Mouse (Mus musculus) ZHBTc4 (cell line): ENCODE results near the gene Clstn1.

Experiments
- DNase-seq: peaks from one replicate; pipeline ENCODE4 v3.0.0-alpha.2; 2011; ENCODE audit warnings: low read depth, low spot score

The Clstn1 gene

GRCm38 (mm10) chr4:149634966-149635365, 48.7 kb downstream of the Clstn1 start:
- DNase-seq, result no peak

- no peak for DNase-seq
These were observed 49.7 kb downstream of the Clstn1 start for GRCm38 (mm10) chr4:149635915-149636415.

- no peak for DNase-seq
These were observed 51.7 kb downstream of the Clstn1 start for GRCm38 (mm10) chr4:149637942-149638341.

- DNase-seq, result no peak
These were observed 54.6 kb downstream of the Clstn1 start for GRCm38 (mm10) chr4:149640831-149641230.

- no peak for DNase-seq
These were observed 55.1 kb downstream of the Clstn1 start for GRCm38 (mm10) chr4:149641400-149641799.

- no peak for DNase-seq
These were observed 55.7 kb downstream of the Clstn1 start for GRCm38 (mm10) chr4:149641956-149642355.

GRCm38 (mm10) chr4:149645761-149646160, 59.5 kb downstream of the Clstn1 start:
- DNase-seq, result peak; percentile 33

DNA sequence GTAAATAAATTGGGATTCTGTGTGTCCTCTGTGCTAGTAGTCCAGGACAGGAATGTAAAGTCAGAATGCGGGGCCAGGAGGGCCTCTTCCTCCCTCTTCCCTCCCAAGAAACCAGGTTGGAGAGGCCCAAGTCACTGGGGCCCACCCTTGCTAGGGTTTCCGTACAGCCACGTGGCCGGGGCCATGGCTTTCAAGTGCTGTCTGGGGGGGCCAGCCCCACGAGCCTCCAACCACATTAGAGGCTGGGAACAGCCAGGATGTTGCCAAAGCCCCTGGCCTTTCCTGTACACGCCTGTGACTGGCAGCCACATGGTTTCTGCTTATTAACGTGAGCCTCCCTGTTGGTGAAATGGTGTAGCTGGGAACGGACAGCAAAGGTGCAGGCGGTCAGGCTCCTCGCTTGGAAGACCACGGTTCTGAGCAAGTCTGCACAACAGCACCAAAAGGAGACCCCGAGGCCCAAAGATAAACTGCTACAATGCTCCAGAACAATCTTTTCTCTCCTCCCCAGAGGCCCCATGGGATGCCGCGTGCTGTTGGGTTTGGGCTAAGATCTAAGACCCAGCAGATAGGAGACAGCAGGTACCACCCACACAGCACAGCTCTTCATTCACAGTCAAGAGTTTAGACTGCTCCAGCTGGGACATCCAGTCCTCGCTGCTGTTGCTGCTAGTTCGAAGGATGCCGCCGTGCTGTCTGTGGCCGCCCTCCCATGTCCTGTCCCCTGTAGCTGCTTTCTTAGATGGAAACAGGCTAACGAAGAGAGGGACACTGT, 62.0 kb downstream of the Clstn1 start:
- no peak for DNase-seq

- peak; percentile 86 for DNase-seq
These were observed 64.4 kb downstream of the Clstn1 start for GRCm38 (mm10) chr4:149650493-149651193.

GRCm38 (mm10) chr4:149654232-149654631, 68.0 kb downstream of the Clstn1 start:
- peak; percentile 68 for DNase-seq

DNA sequence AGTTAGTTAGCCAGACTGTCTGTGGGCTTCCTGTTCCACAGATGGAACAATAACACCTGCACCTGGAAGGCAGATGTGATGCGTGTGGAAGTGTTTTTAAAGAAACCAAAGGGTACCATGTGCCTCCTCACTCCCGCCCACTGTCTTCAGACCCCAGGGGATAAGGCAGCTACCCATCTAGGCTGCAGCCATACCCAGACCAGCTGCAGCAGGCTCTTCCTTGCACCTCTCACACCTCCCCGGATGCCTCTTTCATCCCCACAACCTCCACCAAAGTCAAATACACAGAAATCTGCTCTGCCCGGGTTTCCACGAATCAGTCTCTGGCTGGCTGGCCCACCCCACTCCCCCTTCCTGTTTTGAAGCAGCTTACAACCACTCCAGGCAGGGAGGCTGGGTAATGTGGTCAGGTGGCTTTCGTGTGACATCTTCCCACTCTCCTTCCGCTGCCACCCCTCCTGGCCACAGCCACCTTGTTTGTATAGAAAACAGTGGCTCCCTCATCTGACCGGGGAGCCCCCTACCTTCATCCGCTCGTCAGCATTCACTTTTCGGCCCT, 71.7 kb downstream of the Clstn1 start:
- no peak for DNase-seq

- peak; percentile 52 for DNase-seq
These were observed 73.3 kb downstream of the Clstn1 start for GRCm38 (mm10) chr4:149659495-149660116.

- no peak for DNase-seq
These were observed 74.3 kb downstream of the Clstn1 start for GRCm38 (mm10) chr4:149660598-149660997.

GRCm38 (mm10) chr4:149661967-149662589, 75.8 kb downstream of the Clstn1 start:
- DNase-seq, result no peak

DNA sequence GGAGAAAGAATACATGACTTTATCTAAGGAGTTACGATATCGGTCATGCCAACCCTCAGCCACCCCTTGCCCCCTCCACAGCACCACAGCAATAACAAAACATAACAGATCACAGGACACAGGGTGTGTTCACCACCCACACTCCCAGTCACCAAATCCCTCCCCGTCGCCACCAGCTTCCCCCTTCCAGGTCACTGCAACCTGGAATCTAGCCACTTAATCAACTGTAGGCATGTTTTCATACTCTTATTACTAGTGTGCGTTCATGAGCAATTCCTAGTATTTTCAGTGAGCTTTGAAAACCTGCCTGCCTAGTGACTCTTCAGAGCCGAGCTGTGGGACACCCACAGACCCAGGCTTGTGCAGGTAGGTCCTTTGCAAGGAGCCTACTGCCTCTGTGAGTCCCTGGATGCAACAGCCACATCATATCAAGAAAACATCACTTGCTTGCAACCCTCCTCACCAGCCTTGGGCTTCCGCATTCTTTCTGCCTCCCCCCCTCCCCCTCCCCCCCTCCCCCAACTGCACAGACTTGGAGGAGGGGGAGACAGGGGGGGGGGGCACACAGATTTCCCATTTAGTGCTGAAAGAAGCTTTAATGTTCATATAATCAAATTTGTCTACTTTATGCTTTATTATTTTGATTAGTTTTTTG, 77.7 kb downstream of the Clstn1 start:
- no peak for DNase-seq

DNA sequence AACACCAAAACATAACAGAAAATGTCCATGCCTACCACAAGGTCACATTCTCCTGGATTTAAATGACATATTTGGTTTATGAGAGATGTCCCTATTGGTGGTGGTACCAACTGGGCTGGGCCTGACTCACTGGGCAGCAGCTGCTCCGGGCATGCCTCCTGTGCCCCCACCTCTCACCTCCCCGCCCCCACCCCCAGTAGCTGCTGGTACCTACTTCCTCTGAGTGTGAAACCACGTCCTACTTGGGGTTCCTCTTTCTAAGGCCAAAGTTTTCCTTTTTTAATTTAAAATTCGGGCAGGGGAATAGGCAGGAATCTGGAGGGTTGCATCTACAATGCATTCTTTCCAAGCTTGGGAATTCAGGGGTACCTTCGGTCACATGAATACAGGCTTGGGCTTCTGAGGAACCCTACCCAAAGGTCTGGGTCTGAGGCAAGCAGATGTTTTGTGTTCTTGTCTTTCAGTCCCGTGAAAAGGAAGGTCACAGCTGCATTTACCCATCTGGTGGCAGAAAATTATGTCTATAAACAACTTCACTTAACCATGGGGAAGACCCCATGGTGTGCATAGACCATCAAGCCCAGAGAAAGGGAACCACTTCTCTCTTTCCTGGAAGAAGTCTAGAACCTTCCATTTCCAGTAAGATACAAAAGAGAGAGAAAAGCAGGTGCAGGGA, 78.9 kb downstream of the Clstn1 start:
- no peak for DNase-seq

DNA sequence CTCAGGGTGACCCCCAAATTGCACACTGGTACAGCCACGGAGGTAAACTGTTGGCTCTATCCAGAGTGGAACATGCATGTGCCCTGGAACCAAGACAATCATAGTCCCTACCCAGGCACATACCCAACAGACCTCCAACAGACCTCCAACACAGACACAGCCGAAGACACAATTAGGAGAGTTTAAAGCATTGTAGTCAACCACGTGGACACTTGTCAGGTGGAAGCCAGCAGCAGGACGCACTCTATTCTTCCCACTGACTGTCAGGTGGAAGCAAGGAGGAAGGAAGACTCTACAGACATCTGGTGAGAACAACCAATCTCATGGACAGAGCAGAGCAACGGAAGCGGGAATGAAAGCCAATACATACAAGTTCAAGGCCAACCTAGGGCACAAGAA, 79.4 kb downstream of the Clstn1 start:
- no peak for DNase-seq

- DNase-seq, result peak; percentile 51
These were observed 84.9 kb downstream of the Clstn1 start for GRCm38 (mm10) chr4:149671175-149671574.

- DNase-seq, result no peak
These were observed 86.5 kb downstream of the Clstn1 start for GRCm38 (mm10) chr4:149672747-149673146.

DNA sequence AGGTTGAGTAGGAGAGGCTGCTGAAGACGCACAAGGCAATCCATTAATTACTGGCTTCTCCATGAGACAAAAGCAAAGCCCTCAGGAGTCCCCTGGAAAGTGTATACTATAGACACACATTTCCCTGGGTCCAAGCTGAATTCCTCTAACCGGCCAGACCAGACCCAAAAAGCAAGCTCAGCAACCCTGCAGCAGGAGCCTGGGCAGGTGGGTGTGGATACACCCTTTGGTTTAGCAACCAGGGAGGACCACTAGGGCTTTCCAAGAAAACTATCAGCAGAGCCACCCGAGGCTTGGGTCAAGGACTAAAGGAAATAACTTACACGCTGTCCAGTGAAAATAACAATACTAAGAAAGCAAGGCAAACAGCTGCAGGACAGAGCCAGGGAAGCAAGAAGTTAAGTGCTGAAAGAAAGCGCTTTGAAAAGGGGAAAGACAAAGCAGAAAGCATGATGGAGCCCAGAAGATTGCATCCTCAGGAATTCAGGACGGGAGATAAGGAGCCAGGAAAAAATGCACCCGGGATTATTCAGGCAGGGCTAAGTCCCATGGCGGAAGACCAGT, 88.6 kb downstream of the Clstn1 start:
- DNase-seq, result no peak
